Comparison of ENCODE assay signal across 21 mouse cellular contexts in genomic region chr7:101389256-101389655, GRCm38 (mm10). TPM values are rescaled to one million over a fixed set of nuclear protein-coding genes. Genes with fewer than 3 reads are reported as not detected.
A peak's percentile ranks its signal among the peaks of the same experiment; 100 is the strongest.
DNase-seq lines count a peak whose midpoint lies in the region; ATAC-seq lines count a peak whose summit lies in the region.
"Had no signal": no experiment of that assay in that cellular context is flagged by ENCODE, and none has a peak within 500 bp of the region (broad histone marks: within the 10 kb centered on the region; RNA-seq: fewer than 3 reads in every experiment).

No protein-coding gene starts in this region.

- H3K4me3 ChIP-seq in heart, embryonic 13.5 days, result no peak overlapping the region
- peak overlapping the region; percentile 84 for H3K4me3 ChIP-seq in megakaryocyte, embryonic 14.5 days (replicated peaks)
- no peak overlapping the region for H3K4me3 ChIP-seq in macrophage (ENCODE audit: inconsistent target)
- H3K4me3 ChIP-seq: embryonic facial prominence, embryonic 13.5 days; gastrocnemius, adult 2 months; hindbrain, embryonic 15.5 days had no signal

- intact Hi-C loops in heart, postnatal 36 days (cut with DNase I), result no loop called here

- no peak for DNase-seq in heart, postnatal 36 days
- no peak for DNase-seq in cerebellum, adult 18-20 months
- DNase-seq: adrenal gland, adult 8-10 months; adrenal gland, postnatal 36 days; cerebellum, adult 11 months; cerebellum, adult 9-10 months; cerebellum, postnatal 25 days; gastrocnemius, adult 2 months; gastrocnemius, postnatal 25 days; heart, adult 11 months; heart, postnatal 10 days had no signal

- no peak overlapping the region for H3K4me2 ChIP-seq in heart, embryonic 13.5 days
- H3K4me2 ChIP-seq: embryonic facial prominence, embryonic 13.5 days; hindbrain, embryonic 15.5 days had no signal

- no peaks in the 10 kb centered on the region for H3K9me3 ChIP-seq in heart, embryonic 13.5 days
- no peaks in the 10 kb centered on the region for H3K9me3 ChIP-seq in megakaryocyte, embryonic 14.5 days
- H3K9me3 ChIP-seq: embryonic facial prominence, embryonic 13.5 days; hindbrain, embryonic 15.5 days had no signal

- peaks cover 96% of the 10 kb centered on the region for H3K79me2 ChIP-seq in macrophage (ENCODE audit: inconsistent target)

- H3K4me1 ChIP-seq in heart, embryonic 13.5 days, result peaks cover 80% of the 10 kb centered on the region
- peaks cover 100% of the 10 kb centered on the region for H3K4me1 ChIP-seq in megakaryocyte, embryonic 14.5 days

- no peak for ATAC-seq in heart, embryonic 13.5 days (ENCODE audit: extremely low read depth, insufficient number of reproducible peaks, low FRiP score, low TSS enrichment)
- ATAC-seq in megakaryocyte, adult 5-6 weeks (ENCODE audit: poor library complexity, severe bottlenecking), result no peak
- ATAC-seq: forebrain, embryonic 14.5 days; intestine, embryonic 16.5 days had no signal

- H3K27me3 ChIP-seq in heart, embryonic 13.5 days (replicated peaks), result 0 out of 2 replicates have a peak, but pooled peaks cover 4% of the 10 kb centered on the region
- H3K27me3 ChIP-seq in megakaryocyte, embryonic 14.5 days (replicated peaks), result no peaks in the 10 kb centered on the region
- H3K27me3 ChIP-seq: embryonic facial prominence, embryonic 13.5 days; hindbrain, embryonic 15.5 days had no signal

- 28% methylated on average over 6 of the region's 6 CpGs for WGBS in heart, embryonic 13.5 days
- WGBS in macrophage (ENCODE audit: missing documents), result 24% methylated on average over 6 of the region's 6 CpGs

- H3K36me3 ChIP-seq in heart, embryonic 13.5 days, result peaks cover 23% of the 10 kb centered on the region
- H3K36me3 ChIP-seq in megakaryocyte, embryonic 14.5 days (replicated peaks; ENCODE audit: low read length), result peaks cover 100% of the 10 kb centered on the region
- H3K36me3 ChIP-seq in macrophage (ENCODE audit: inconsistent target), result peaks cover 76% of the 10 kb centered on the region
- H3K36me3 ChIP-seq: hindbrain, embryonic 15.5 days had no signal

- H3K27ac ChIP-seq in heart, embryonic 13.5 days (replicated peaks), result 0 out of 2 replicates have a peak overlapping the region, but pooled peaks have one; percentile 37
- H3K27ac ChIP-seq in macrophage, result peak overlapping the region; percentile 75
- H3K27ac ChIP-seq: embryonic facial prominence, embryonic 13.5 days; gastrocnemius, adult 2 months; hindbrain, embryonic 15.5 days had no signal

- H3K9ac ChIP-seq in heart, embryonic 13.5 days, result no peak overlapping the region
- H3K9ac ChIP-seq: embryonic facial prominence, embryonic 13.5 days; hindbrain, embryonic 15.5 days had no signal

RNA-seq across cellular contexts. Expression of gene Gm45837, which starts 21.4 kb away (rescaled TPM):
- polyA plus RNA-seq in heart, embryonic 13.5 days (2015; fragmentation: Nextera tagmentation; extraction: Ambion mirVana), result not detected in 2 replicates
- not detected for total RNA-seq in heart, postnatal 36 days (2021)
- polyA plus RNA-seq in megakaryocyte, embryonic 14.5 days (2012; ENCODE audit: insufficient read depth, low replicate concordance), result 1.4 TPM in 1 of 2 replicates, not detected in the other
- 10.2 TPM in 1 of 2 replicates, not detected in the other for total RNA-seq in megakaryocyte, adult 5-6 weeks (2015)
- total RNA-seq in megakaryocyte, adult 5-6 weeks (2017), result 35.6 TPM in 1 of 2 replicates, not detected in the other
- total RNA-seq in macrophage (2018; cell fraction: chromatin; rRNA removed), result 10 to 100 TPM in 8 of 26 experiments, 1 to 10 TPM in 17, not detected in 1; 1.9 to 22.7 (median 5.4) TPM
- total RNA-seq in macrophage (2018; cell fraction: cytosol; rRNA removed), result 1 to 10 TPM in 18 of 26 experiments, under 1 TPM in 2, not detected in 6; 0.83 to 4.0 (median 2.2) TPM
- 1 to 10 TPM in 22 of 26 experiments, under 1 TPM in 2, not detected in 2; 0.34 to 9.1 (median 3.7) TPM for total RNA-seq in macrophage (2018; cell fraction: nucleus; rRNA removed)
- 2.8 TPM in 1 of 3 replicates, not detected in the others for polyA plus RNA-seq in macrophage (2018)
- total RNA-seq: ES-E14; gastrocnemius, adult 2 months; heart, postnatal 10 days had no signal
- polyA plus RNA-seq: forebrain, embryonic 14.5 days; heart, embryonic 14.5 days; hindbrain, embryonic 15.5 days; intestine, embryonic 16.5 days had no signal

RNA-seq across cellular contexts. Expression of gene Pde2a, which starts 32.2 kb away (rescaled TPM):
- 10.4 and 11.5 TPM in 2 replicates for polyA plus RNA-seq in heart, embryonic 13.5 days (2015; fragmentation: Nextera tagmentation; extraction: Ambion mirVana)
- total RNA-seq in heart, postnatal 36 days (2021), result 10 to 100 TPM; 51.8 to 74.3 TPM
- polyA plus RNA-seq in megakaryocyte, embryonic 14.5 days (2012; ENCODE audit: insufficient read depth, low replicate concordance), result 0.54 and 0.63 TPM in 2 replicates
- 35.4 and 37.5 TPM in 2 replicates for total RNA-seq in megakaryocyte, adult 5-6 weeks (2015)
- total RNA-seq in megakaryocyte, adult 5-6 weeks (2017), result 25.7 and 65.8 TPM in 2 replicates
- 10 to 100 TPM in 11 of 26 experiments, 1 to 10 TPM in 15; 1.3 to 24.2 (median 8.1) TPM for total RNA-seq in macrophage (2018; cell fraction: chromatin; rRNA removed)
- total RNA-seq in macrophage (2018; cell fraction: cytosol; rRNA removed), result 1 to 10 TPM in 13 of 26 experiments, under 1 TPM in 12, not detected in 1; 0.11 to 5.7 (median 1.0) TPM
- 1 to 10 TPM in 22 of 26 experiments, under 1 TPM in 2, not detected in 2; 0.56 to 8.7 (median 3.0) TPM for total RNA-seq in macrophage (2018; cell fraction: nucleus; rRNA removed)
- polyA plus RNA-seq in macrophage (2018), result 2.0 to 6.1 TPM (median 3.1 TPM) in 3 replicates

RNA-seq across cellular contexts. Expression of gene Arap1, which starts 41.4 kb away (rescaled TPM):
- polyA plus RNA-seq in heart, embryonic 13.5 days (2015; fragmentation: Nextera tagmentation; extraction: Ambion mirVana), result 25.6 and 26.3 TPM in 2 replicates
- 10 to 100 TPM; 28.7 to 33.9 TPM for total RNA-seq in heart, postnatal 36 days (2021)
- 143 and 148 TPM in 2 replicates for polyA plus RNA-seq in megakaryocyte, embryonic 14.5 days (2012; ENCODE audit: insufficient read depth, low replicate concordance)
- total RNA-seq in megakaryocyte, adult 5-6 weeks (2015), result 141 and 152 TPM in 2 replicates
- total RNA-seq in megakaryocyte, adult 5-6 weeks (2017), result 211 and 245 TPM in 2 replicates
- total RNA-seq in macrophage (2018; cell fraction: chromatin; rRNA removed), result 1,000 to 10,000 TPM; 1,474 to 3,673 (median 2,470) TPM
- total RNA-seq in macrophage (2018; cell fraction: cytosol; rRNA removed), result 100 to 1,000 TPM; 324 to 594 (median 401) TPM
- total RNA-seq in macrophage (2018; cell fraction: nucleus; rRNA removed), result 1,000 to 10,000 TPM in 21 of 26 experiments, 100 to 1,000 TPM in 5; 671 to 1,624 (median 1,183) TPM
- polyA plus RNA-seq in macrophage (2018), result 195 to 293 TPM (median 225 TPM) in 3 replicates
